Mouse (Mus musculus): Measurements from ENCODE around the gene Smim24.

GRCm38 (mm10) chr10:81424246-81425051 lies 31.6 kb downstream of the Smim24 start:
- TF ChIP-seq POLR2A (IDR thresholded peaks at IDR 0.05; ENCODE audit: insufficient read depth, low read length) (no peak), EP300 (IDR thresholded peaks at IDR 0.05; ENCODE audit: insufficient read depth, low read depth, low read length) (no peak)

Measured in ES-Bruce4 (cell line).